Comparison of ENCODE assay signal across 16 mouse cellular contexts in genomic region chr12:10818083-10818482, GRCm38 (mm10).
A peak's percentile ranks its signal among the peaks of the same experiment; 100 is the strongest.
DNase-seq lines count a peak whose midpoint lies in the region; ATAC-seq and TF ChIP-seq lines count a peak whose summit lies in the region.
"Had no signal": no experiment of that assay in that cellular context is flagged by ENCODE, and none has a peak within 500 bp of the region (broad histone marks: within the 10 kb centered on the region; RNA-seq: fewer than 3 reads in every experiment).

No protein-coding gene starts in this region.

- intact Hi-C loops in gastrocnemius, postnatal 14 days (cut with DNase I; ENCODE audit: low total_unique reads) = no loop called here

- H3K9me3 ChIP-seq in forebrain, embryonic 13.5 days (replicated peaks) = no peaks in the 10 kb centered on the region
- no peaks in the 10 kb centered on the region for H3K9me3 ChIP-seq in forebrain, embryonic 11.5 days (ENCODE audit: control insufficient read depth, low read length)
- no peaks in the 10 kb centered on the region for H3K9me3 ChIP-seq in hindbrain, embryonic 16.5 days (ENCODE audit: control insufficient read depth, low read length)
- no peaks in the 10 kb centered on the region for H3K9me3 ChIP-seq in hindbrain, embryonic 13.5 days
- no peaks in the 10 kb centered on the region for H3K9me3 ChIP-seq in midbrain, postnatal 0 days (ENCODE audit: low read length)
- H3K9me3 ChIP-seq in midbrain, embryonic 16.5 days (replicated peaks; ENCODE audit: control insufficient read depth, low read length, poor library complexity, severe bottlenecking) = no peaks in the 10 kb centered on the region
- H3K9me3 ChIP-seq: embryonic facial prominence, embryonic 12.5 days; heart, embryonic 12.5 days; hindbrain, embryonic 10.5 days; intestine, embryonic 15.5 days had no signal

- H3K4me1 ChIP-seq in forebrain, embryonic 13.5 days = no peaks in the 10 kb centered on the region
- H3K4me1 ChIP-seq in forebrain, embryonic 11.5 days (replicated peaks; ENCODE audit: control insufficient read depth, insufficient read depth, low read length) = no peaks in the 10 kb centered on the region
- H3K4me1 ChIP-seq in hindbrain, embryonic 16.5 days (ENCODE audit: control insufficient read depth, insufficient read depth, low read depth, low read length) = no peaks in the 10 kb centered on the region
- no peaks in the 10 kb centered on the region for H3K4me1 ChIP-seq in hindbrain, embryonic 13.5 days (replicated peaks)
- no peaks in the 10 kb centered on the region for H3K4me1 ChIP-seq in midbrain, postnatal 0 days (ENCODE audit: insufficient read depth, low read length)
- no peaks in the 10 kb centered on the region for H3K4me1 ChIP-seq in midbrain, embryonic 16.5 days (ENCODE audit: control insufficient read depth, insufficient read depth, low read length)
- H3K4me1 ChIP-seq: embryonic facial prominence, embryonic 12.5 days; heart, embryonic 12.5 days; hindbrain, embryonic 10.5 days; intestine, embryonic 15.5 days had no signal

- TF ChIP-seq CTCF in midbrain, postnatal 0 days (IDR thresholded peaks at IDR 0.05) = no peak

- DNase-seq in forebrain, embryonic 11.5 days (ENCODE audit: low spot score) = no peak
- peak; percentile 9 for DNase-seq in midbrain, postnatal 0 days (ENCODE audit: low spot score)
- DNase-seq in gastrocnemius, postnatal 14 days = no peak
- DNase-seq: adrenal gland, adult 2 months; adrenal gland, postnatal 25 days; cerebellum, adult 8-10 months; heart, adult 2 months; kidney, adult 18-20 months had no signal

- H3K9ac ChIP-seq in forebrain, embryonic 13.5 days = no peak overlapping the region
- no peak overlapping the region for H3K9ac ChIP-seq in forebrain, embryonic 11.5 days (ENCODE audit: low read length)
- H3K9ac ChIP-seq in hindbrain, embryonic 16.5 days (ENCODE audit: low read depth, low read length) = no peak overlapping the region
- no peak overlapping the region for H3K9ac ChIP-seq in hindbrain, embryonic 13.5 days
- H3K9ac ChIP-seq in midbrain, postnatal 0 days (replicated peaks; ENCODE audit: low read length, poor library complexity, severe bottlenecking) = no peak overlapping the region
- no peak overlapping the region for H3K9ac ChIP-seq in midbrain, embryonic 16.5 days (ENCODE audit: low read depth, low read length)
- H3K9ac ChIP-seq: embryonic facial prominence, embryonic 12.5 days; heart, embryonic 12.5 days; intestine, embryonic 15.5 days had no signal

- H3K4me3 ChIP-seq in forebrain, embryonic 13.5 days = no peak overlapping the region
- no peak overlapping the region for H3K4me3 ChIP-seq in forebrain, embryonic 11.5 days (ENCODE audit: low read depth, low read length)
- H3K4me3 ChIP-seq in hindbrain, embryonic 16.5 days (ENCODE audit: low read length) = no peak overlapping the region
- H3K4me3 ChIP-seq in hindbrain, embryonic 13.5 days = no peak overlapping the region
- H3K4me3 ChIP-seq in midbrain, postnatal 0 days (ENCODE audit: low read depth, low read length) = no peak overlapping the region
- H3K4me3 ChIP-seq in midbrain, embryonic 16.5 days (ENCODE audit: low read depth, low read length) = no peak overlapping the region
- H3K4me3 ChIP-seq: embryonic facial prominence, embryonic 12.5 days; heart, adult 2 months; heart, embryonic 12.5 days; hindbrain, embryonic 10.5 days; intestine, embryonic 15.5 days had no signal

- ATAC-seq in forebrain, embryonic 13.5 days = peak; percentile 50; the same call in 1 of the 2 replicates
- no peak for ATAC-seq in forebrain, embryonic 11.5 days (replicated peaks; ENCODE audit: low FRiP score)
- peak; percentile 67; the same call in 1 of the 2 replicates for ATAC-seq in hindbrain, embryonic 16.5 days
- no peak for ATAC-seq in hindbrain, embryonic 13.5 days (ENCODE audit: low FRiP score)
- no peak for ATAC-seq in midbrain, postnatal 0 days (ENCODE audit: low FRiP score)
- no peak for ATAC-seq in midbrain, embryonic 16.5 days
- ATAC-seq: intestine, embryonic 15.5 days had no signal

- no peaks in the 10 kb centered on the region for H3K27me3 ChIP-seq in forebrain, embryonic 13.5 days
- H3K27me3 ChIP-seq in forebrain, embryonic 11.5 days (ENCODE audit: control insufficient read depth, insufficient read depth, low read length) = no peaks in the 10 kb centered on the region
- H3K27me3 ChIP-seq in hindbrain, embryonic 16.5 days (replicated peaks; ENCODE audit: control insufficient read depth, insufficient read depth, low read length) = no peaks in the 10 kb centered on the region
- H3K27me3 ChIP-seq in hindbrain, embryonic 13.5 days = no peaks in the 10 kb centered on the region
- H3K27me3 ChIP-seq in midbrain, postnatal 0 days (ENCODE audit: insufficient read depth, low read length) = no peaks in the 10 kb centered on the region
- H3K27me3 ChIP-seq in midbrain, embryonic 16.5 days (ENCODE audit: control insufficient read depth, insufficient read depth, low read depth, low read length) = no peaks in the 10 kb centered on the region
- H3K27me3 ChIP-seq: embryonic facial prominence, embryonic 12.5 days; heart, embryonic 12.5 days; intestine, embryonic 15.5 days had no signal

- no peak overlapping the region for H3K4me2 ChIP-seq in forebrain, embryonic 13.5 days
- H3K4me2 ChIP-seq in forebrain, embryonic 11.5 days (ENCODE audit: low read depth, low read length, severe bottlenecking) = no peak overlapping the region
- H3K4me2 ChIP-seq in hindbrain, embryonic 16.5 days (ENCODE audit: low read length) = no peak overlapping the region
- H3K4me2 ChIP-seq in hindbrain, embryonic 13.5 days = no peak overlapping the region
- no peak overlapping the region for H3K4me2 ChIP-seq in midbrain, postnatal 0 days (ENCODE audit: low read depth, low read length, poor library complexity, severe bottlenecking)
- H3K4me2 ChIP-seq in midbrain, embryonic 16.5 days (ENCODE audit: low read length) = no peak overlapping the region
- H3K4me2 ChIP-seq: embryonic facial prominence, embryonic 12.5 days; heart, embryonic 12.5 days; intestine, embryonic 15.5 days had no signal

- H3K36me3 ChIP-seq in forebrain, embryonic 13.5 days (ENCODE audit: poor library complexity, severe bottlenecking) = no peaks in the 10 kb centered on the region
- H3K36me3 ChIP-seq in forebrain, embryonic 11.5 days (ENCODE audit: control insufficient read depth, insufficient read depth, low read length) = no peaks in the 10 kb centered on the region
- no peaks in the 10 kb centered on the region for H3K36me3 ChIP-seq in hindbrain, embryonic 16.5 days (ENCODE audit: control insufficient read depth, insufficient read depth, low read length)
- H3K36me3 ChIP-seq in hindbrain, embryonic 13.5 days = no peaks in the 10 kb centered on the region
- no peaks in the 10 kb centered on the region for H3K36me3 ChIP-seq in midbrain, postnatal 0 days (ENCODE audit: insufficient read depth, low read length)
- no peaks in the 10 kb centered on the region for H3K36me3 ChIP-seq in midbrain, embryonic 16.5 days (ENCODE audit: control insufficient read depth, insufficient read depth, low read length)
- H3K36me3 ChIP-seq: embryonic facial prominence, embryonic 12.5 days; heart, embryonic 12.5 days; hindbrain, embryonic 10.5 days; intestine, embryonic 15.5 days had no signal

- no peak overlapping the region for H3K27ac ChIP-seq in forebrain, embryonic 13.5 days
- H3K27ac ChIP-seq in forebrain, embryonic 11.5 days (ENCODE audit: low read depth, low read length) = no peak overlapping the region
- H3K27ac ChIP-seq in hindbrain, embryonic 16.5 days (ENCODE audit: low read depth, low read length) = no peak overlapping the region
- H3K27ac ChIP-seq in hindbrain, embryonic 13.5 days = no peak overlapping the region
- no peak overlapping the region for H3K27ac ChIP-seq in midbrain, postnatal 0 days (ENCODE audit: low read depth, low read length)
- H3K27ac ChIP-seq in midbrain, embryonic 16.5 days (ENCODE audit: low read length) = no peak overlapping the region
- H3K27ac ChIP-seq: embryonic facial prominence, embryonic 12.5 days; heart, adult 2 months; hindbrain, embryonic 10.5 days; intestine, embryonic 15.5 days had no signal

- 59% methylated on average over 2 of the region's 2 CpGs for WGBS in forebrain, embryonic 13.5 days
- 52% methylated on average over 2 of the region's 2 CpGs for WGBS in forebrain, embryonic 11.5 days
- WGBS in hindbrain, embryonic 16.5 days = 44% methylated on average over 2 of the region's 2 CpGs
- WGBS in hindbrain, embryonic 13.5 days = 50% methylated on average over 2 of the region's 2 CpGs
- 52% methylated on average over 2 of the region's 2 CpGs for WGBS in midbrain, postnatal 0 days
- WGBS in midbrain, embryonic 16.5 days = 60% methylated on average over 2 of the region's 2 CpGs

Comparison
In these comparisons a context has a peak if more than half of its experiments do, and no peak if none do; other contexts are left out.
1. ATAC-seq: peak in forebrain, embryonic 13.5 days (single experiment) and hindbrain, embryonic 16.5 days (single experiment); none in forebrain, embryonic 11.5 days (single experiment), hindbrain, embryonic 13.5 days (single experiment), midbrain, postnatal 0 days (single experiment) and midbrain, embryonic 16.5 days (single experiment).